Mouse (Mus musculus) heart, adult 2 months (tissue): ENCODE results near the gene Gm21394. TPM values are rescaled to one million over a fixed set of nuclear protein-coding genes. Genes with fewer than 3 reads are reported as not detected.
"Not testable (repeated sequence)": the region's sequence is repeated elsewhere in the genome, so short reads cannot be mapped to it uniquely, and the experiment has no call there.

Experiments used
- DNase-seq, 2 experiments: peaks; one replicate each; pipeline ENCODE4 v3.0.0; 2021
- H3K27ac ChIP-seq: fragments of 200-600 bp; 2 replicates; pipeline ENCODE4 v1.8.1; 2022
- H3K27me3 ChIP-seq: fragments of 200-500 bp; 2 replicates; pipeline ENCODE4 v1.6.1; 2012; ENCODE audit warnings: mild to moderate bottlenecking, low read length, inconsistent platforms, mixed read lengths; ENCODE audit not compliant: control insufficient read depth, insufficient read depth
- H3K36me3 ChIP-seq: fragments of 200-500 bp; 2 replicates; pipeline ENCODE4 v1.6.1; 2012; ENCODE audit warnings: low read length, inconsistent platforms; ENCODE audit not compliant: control insufficient read depth, insufficient read depth
- H3K4me1 ChIP-seq: fragments of 200-500 bp; 2 replicates; pipeline ENCODE4 v1.6.1; 2011; ENCODE audit warnings: low read length; ENCODE audit not compliant: control insufficient read depth, insufficient read depth
- H3K4me3 ChIP-seq: fragments of 200-600 bp; 2 replicates; pipeline ENCODE4 v1.8.1; 2022
- H3K79me2 ChIP-seq: fragments of 200-500 bp; replicated peaks from 2 replicates; pipeline ENCODE4 v1.6.1; 2012; ENCODE audit warnings: mild to moderate bottlenecking, inconsistent platforms, low read length, moderate library complexity, mixed read lengths; ENCODE audit not compliant: control insufficient read depth, insufficient read depth
- H3K9ac ChIP-seq: fragments of 200-500 bp; 2 replicates; pipeline ENCODE4 v1.6.1; 2012; ENCODE audit warnings: low read depth, mild to moderate bottlenecking, control low read depth, inconsistent platforms, low read length, mixed read lengths
- WGBS: fragments of 180-500 bp; shearing (Covaris S2); methylation state at CpG from one replicate; pipeline ENCODE4 v1.1.7; 2018; 5-methylcytosine and 5-hydroxymethylcytosine counted together
- intact Hi-C: fragments of 180-260 bp; cut with DNase I; formaldehyde crosslinking; loops from one replicate; pipeline ENCODE4 v1.15.1; 2025
- long read RNA-seq: library from polyadenylated mRNA; stranded (forward); transcript quantifications from one replicate; pipeline ENCODE4 v2.0.0, GENCODE M21; 2021
- polyA plus RNA-seq: library from polyadenylated mRNA; depleted of rRNA; stranded (reverse); fragments of >200 nt; gene quantifications from 2 replicates; pipeline ENCODE4 v1.2.3, GENCODE M21; 2012; rRNA removed
- total RNA-seq, 2 experiments: library from RNA; stranded (reverse); gene quantifications; 2 replicates each; pipeline ENCODE4 v1.2.3; 2021

The Gm21394 gene
- not detected for total RNA-seq
- not detected in 2 replicates for polyA plus RNA-seq
- long read RNA-seq, result 0 reads

DNA sequence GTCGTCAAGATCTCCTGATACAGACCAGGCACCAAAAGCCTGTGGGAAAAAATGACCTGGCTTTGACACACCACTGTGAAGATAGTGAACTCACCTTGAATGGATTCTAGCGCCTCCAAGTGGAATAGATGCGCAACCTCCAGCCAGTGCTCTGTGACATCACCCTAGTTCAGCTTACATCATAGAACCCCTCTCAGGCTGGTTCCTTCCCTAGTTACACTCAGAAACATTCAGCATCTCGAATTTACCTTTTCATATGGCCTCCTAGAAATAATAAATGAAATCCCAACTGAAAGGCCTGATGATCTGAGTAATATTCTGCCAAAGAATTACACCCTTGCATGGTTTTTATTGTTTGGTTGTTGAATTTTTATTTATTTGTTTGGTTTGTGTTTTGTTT is at the start of gene Gm21394:
Gene Gm21394, minus strand, starts transcription at position 101 of the 400 bp plus-strand sequence.
- H3K27ac ChIP-seq, H3K9ac ChIP-seq, intact Hi-C loops, H3K36me3 ChIP-seq, H3K27me3 ChIP-seq, DNase-seq, H3K4me1 ChIP-seq, H3K79me2 ChIP-seq, H3K4me3 ChIP-seq: not testable (repeated sequence)
- WGBS, result no CpG with 5 or more reads among the region's 4 CpGs

Other genes starting within 250 kb of the Gm21394 start
- gene Gm21409, start 181.8 kb upstream of the Gm21394 start, total RNA-seq, result not detected
- gene Gm21409, start 181.8 kb upstream of the Gm21394 start, polyA plus RNA-seq, result not detected in 2 replicates